Mouse (Mus musculus): Measurements from ENCODE around the gene Mertk.

The Mertk gene

DNA sequence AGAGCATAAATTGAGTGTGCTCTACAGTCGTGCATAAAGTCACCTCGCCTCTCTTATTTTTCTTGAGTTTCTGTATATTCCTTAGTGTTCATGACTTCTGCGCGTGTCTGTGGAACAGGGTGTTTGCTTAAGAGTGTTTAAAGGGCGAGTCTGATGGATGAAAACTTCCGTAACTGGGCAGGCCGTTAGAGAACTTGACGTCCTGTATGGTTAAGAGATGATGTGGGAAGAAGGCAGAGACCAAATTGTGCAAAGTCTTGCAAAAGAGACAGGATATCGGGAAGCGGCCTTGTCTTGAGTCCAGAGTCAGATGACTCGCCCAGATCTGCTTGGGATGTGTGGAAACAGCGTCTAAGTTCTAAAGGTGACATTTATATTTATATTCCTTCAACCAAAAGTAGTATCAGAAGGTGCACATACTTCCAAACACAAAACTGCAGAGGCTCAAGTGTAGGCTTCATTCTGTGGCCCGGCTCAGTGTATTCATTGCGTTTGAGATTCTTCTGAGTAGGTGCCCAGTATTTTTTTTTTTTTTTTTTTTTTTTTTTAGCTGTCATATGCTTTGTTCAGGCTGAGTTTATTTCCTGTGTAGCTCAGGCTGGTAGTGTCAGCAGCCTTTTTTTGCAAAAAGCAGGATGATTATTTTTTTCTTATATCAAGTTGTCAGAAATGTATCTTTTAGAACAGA, 120.3 kb downstream of the Mertk start:
- DNase-seq (ENCODE audit: low spot score), result no peak

DNA sequence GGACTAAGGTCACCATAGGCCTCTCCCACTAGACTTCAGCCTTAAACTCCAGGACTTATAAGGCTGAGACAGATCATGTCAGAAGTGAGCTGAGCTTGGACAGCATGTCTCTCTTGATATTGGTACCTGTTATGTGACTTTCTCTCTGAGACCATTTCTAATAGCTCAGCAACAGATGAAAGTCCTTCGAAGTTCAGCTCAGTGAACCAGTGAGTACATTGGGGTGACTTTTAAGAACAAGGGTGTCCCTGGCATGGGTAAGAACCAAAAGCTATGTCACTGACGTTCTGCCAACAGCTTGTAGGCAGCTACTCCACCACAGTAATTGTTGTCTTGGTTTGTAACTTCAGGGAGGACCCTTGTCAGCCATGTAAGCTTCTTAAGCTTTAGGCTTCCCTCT, 121.9 kb downstream of the Mertk start:
- no peak for DNase-seq (ENCODE audit: low spot score)

GRCm38 (mm10) chr2:128823893-128824292, 125.1 kb downstream of the Mertk start:
- no peak for DNase-seq (ENCODE audit: low spot score)

DNA sequence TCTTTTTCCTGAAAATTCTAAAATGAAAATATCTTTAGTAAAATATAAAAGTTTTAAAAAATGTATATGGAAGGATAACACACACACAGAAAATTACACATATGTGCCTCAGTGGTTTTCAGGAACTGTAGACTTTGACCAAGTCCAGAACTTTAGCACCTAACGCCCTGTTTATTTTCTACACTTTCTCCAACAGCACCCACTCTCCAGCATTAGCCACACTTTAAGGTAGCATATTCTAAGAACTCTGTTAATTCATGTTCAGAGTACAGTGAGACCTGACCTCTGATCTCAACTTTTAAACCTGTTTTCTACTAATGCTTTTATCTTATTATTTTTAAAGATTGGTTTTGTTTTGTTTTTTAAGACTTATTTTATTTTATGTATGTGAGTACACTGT, 129.0 kb downstream of the Mertk start:
- DNase-seq (ENCODE audit: low spot score), result no peak

- no peak for DNase-seq (ENCODE audit: low spot score)
Measured at GRCm38 (mm10) chr2:128832611-128833010, 133.9 kb downstream of the Mertk start.

DNA sequence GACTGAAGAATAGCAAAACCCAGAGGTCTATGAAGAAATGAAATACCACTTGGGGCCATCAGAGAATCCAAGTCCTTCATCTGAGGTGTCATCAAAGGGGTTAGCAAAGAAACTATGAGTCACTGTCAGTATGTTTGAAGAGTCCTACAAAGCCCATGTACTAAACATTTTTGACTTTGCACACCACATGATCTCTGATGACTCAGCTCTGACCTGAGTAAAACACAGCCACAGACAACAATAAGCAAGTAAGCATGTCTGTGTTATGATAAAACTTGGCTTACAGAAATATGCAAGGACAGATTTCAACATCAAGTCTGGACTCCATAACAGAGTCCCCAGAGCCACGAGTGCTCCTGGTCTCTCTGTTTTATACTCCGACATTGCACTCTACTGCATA, 134.3 kb downstream of the Mertk start:
- no peak for DNase-seq (ENCODE audit: low spot score)

GRCm38 (mm10) chr2:128833435-128833834, 134.7 kb downstream of the Mertk start:
- DNase-seq (ENCODE audit: low spot score), result no peak

GRCm38 (mm10) chr2:128837531-128837930, 138.8 kb downstream of the Mertk start:
- DNase-seq (ENCODE audit: low spot score), result no peak

GRCm38 (mm10) chr2:128838611-128839010, 139.9 kb downstream of the Mertk start:
- DNase-seq (ENCODE audit: low spot score), result no peak

GRCm38 (mm10) chr2:128839501-128839900, 140.7 kb downstream of the Mertk start:
- DNase-seq (ENCODE audit: low spot score), result no peak

DNA sequence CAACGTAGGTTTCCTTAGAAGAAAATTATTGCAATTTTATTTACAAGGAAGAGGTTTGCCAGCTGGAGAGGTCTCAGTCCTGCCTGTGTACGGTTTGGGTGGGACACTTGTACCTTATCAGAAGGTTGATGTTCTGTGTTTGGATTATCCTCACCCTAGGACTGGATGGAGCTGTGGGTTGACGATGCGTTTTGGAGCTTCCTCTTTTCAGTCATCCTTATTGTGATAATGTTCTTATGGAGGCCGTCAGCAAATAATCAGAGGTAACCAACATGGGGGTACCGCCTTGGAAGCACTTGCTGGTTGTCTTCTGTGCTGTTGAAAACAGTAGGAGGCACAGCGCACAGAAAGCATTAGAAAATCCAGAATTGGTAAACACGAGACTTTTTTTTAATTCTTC, 143.7 kb downstream of the Mertk start:
- DNase-seq (ENCODE audit: low spot score), result no peak

- no peak for DNase-seq (ENCODE audit: low spot score)
Measured at GRCm38 (mm10) chr2:128850036-128850435, 151.3 kb downstream of the Mertk start.

Measured in layer of hippocampus, adult 11-12 months (tissue).